Mouse (Mus musculus) spleen, postnatal 14 days (tissue): ENCODE data around the gene Car8.

Experiments used
- DNase-seq, 2 experiments: peaks; one replicate each; pipeline ENCODE4 v3.0.0; 2021 to 2022; ENCODE audit warnings: low spot score in 2 of 2

The Car8 gene

DNA sequence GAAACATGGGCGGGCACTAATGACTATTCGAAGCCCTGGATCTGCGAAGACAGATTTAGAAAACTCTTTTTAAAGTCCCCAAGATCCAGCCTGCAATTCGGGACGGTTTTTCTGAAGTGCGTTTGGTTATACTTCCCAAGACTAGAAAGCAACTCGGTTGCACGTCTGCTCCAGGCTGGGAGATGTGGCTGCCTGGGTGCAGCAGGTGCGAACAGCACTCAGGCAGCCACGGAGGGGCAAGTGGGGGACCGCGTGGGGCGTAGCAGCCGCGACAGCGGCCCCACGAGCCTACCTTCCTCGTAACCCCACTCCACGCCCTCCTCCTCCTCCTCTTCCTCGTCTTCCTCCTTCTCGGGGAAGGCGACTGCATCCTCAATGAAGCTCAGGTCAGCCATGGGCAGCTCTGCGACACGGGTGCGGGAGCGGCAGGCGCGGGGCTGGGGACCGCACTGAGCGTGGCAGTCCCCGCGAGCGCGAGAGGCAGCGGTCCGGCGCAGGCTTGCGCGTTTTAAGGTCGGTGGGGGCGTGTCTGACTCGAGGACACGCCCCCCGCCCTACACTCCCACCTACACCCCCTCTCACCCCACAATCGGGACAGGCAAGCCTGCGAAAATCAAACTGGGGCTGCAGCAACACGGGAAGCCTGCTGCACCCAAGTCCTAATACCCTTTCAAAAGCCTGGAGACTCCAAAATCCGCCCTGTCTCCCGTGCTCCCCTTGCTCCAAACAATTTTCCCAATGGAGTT is at the start of gene Car8:
Gene Car8 (minus strand): TSS at position 482 of the 746 bp plus-strand sequence.
- DNase-seq, result no peak

DNA sequence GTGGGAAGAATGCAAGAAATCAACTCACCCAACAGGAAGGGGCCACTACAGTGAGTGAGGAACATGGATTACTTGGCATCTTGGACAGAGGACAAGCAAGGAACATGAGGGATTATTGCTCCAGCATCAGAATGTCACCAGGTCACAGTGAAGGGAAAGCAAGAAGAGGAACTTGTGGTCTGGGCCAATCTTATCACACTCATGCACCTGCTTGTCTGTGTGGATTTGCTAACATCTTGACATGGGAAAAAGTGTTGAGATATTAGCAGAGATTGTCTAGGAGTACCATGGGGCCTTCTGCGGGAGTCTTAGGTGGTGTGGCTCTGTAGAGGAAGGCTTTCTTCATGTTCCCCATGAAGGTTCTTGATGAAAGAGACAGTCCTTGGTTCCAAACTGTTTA is 46.1 kb upstream of the Car8 start:
- DNase-seq, result no peak

DNA sequence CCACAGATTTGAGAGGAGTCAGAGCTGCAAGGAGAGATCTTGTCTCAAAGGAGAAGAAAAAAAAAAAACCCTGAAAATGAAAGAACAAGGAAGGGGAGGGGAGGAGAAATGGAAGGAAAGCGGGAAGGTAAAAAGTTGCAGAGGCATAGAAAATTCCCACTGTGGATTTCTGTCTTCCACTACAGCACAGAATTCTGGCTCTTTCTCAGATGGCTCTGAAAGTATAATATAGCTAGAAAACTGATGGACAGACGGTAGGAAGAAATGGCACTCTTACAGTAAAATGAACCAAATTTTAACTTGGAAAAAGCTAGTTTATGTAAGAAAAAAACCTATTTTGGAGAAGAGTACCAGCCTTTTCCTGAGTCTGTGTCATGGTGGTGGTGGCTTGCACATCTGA is 39.3 kb upstream of the Car8 start:
- DNase-seq, result no peak

DNA sequence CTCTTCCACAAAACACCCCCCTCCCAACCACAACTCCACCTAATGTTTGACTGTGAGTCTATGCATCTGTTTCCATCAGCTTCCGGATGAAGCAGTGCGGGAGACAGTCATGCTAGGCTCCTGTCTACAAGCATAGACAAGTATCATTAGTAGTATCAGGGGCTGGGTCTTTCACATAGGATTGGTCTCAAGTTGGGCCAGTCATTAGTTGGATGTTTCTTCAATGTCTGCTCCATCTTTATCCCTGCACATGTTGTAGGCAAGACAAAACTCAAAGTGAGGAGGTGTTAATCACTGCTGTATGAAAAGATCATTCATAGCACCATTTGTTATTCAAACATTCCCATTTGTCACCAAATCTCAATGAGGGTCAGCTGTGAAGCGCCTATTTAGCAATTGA is 11.0 kb upstream of the Car8 start:
- no peak for DNase-seq

DNA sequence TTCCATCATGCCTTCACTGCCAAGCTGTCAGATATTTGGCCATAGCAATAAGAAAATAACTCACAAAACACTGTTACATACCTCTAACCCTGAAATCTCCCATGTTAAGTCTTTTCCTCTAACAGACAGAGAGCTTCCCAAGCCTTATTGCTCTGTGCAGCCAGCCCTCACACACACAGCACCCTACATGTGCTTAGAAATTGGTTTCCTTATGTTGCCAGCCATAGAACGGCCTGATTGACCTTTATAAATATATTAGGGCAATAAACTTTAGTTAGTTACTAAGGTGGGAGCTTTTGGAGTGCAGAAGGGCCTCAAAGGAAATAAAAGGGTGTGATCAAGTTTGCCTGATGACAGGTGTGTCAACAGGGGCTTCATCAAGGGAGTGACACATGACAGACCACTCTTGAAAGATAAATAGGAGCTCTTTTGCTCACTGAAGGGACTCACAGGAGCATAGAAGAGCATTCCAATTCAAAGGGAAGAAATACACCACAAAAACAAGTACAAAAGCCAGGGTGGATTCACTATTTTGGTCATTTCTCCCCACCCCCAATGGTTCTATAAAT is 6.7 kb upstream of the Car8 start:
- DNase-seq, result no peak

DNA sequence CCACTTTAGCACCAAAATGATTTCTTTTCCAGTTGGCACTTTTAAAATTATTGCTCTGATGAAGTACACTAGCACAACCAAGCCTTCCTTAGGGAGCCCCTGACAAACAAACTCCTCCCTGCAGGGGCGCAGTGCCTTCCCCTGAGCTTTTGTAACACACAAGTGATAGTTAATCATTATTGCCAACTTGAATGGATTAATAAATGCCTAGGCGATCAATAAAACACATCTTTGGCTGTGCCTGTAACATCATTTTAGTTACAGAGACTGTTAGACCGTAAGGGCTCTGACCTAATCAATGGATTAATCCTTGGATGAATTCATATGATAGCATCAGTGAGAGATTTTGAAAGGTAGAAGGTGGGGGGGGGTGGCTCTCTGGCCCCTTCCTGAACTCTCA is 6.2 kb upstream of the Car8 start:
- no peak for DNase-seq

DNA sequence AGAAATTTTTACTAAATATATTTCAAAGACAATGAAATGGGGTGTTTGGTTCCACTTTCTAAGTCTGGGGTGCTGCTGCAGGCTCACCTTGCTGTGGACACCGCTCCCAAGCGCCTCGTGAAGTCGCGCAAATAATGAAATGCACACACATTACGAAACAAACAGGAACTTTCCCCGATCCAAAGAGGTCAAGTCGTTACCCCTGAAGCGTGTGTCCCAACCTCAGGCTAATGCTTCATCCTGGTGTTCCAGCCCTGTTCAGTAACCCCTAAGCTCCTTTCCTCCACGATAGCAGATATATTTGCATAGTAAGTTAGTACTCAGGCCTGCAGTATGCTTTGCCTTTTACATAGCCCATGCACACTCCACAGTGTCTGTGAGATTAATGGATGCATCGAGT is 858 bp upstream of the Car8 start:
- DNase-seq, result no peak

DNA sequence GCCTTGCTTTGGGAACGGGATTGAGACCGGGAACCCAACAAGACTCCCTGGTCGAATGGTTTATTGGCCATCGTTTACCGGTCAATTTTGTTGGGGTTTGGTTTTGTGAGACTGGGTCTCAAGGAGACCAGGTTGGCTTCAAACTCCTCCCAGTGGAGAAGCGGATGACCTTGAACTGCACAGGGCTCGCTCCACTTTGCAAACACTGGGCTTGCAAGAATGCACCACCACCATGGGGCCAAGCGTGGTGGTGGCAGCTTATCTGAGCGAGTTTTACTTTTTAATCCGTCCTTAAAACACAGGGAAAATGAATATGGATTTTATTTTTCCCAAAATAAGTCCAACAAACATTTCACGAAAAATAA is 447 bp upstream of the Car8 start:
- no peak for DNase-seq

DNA sequence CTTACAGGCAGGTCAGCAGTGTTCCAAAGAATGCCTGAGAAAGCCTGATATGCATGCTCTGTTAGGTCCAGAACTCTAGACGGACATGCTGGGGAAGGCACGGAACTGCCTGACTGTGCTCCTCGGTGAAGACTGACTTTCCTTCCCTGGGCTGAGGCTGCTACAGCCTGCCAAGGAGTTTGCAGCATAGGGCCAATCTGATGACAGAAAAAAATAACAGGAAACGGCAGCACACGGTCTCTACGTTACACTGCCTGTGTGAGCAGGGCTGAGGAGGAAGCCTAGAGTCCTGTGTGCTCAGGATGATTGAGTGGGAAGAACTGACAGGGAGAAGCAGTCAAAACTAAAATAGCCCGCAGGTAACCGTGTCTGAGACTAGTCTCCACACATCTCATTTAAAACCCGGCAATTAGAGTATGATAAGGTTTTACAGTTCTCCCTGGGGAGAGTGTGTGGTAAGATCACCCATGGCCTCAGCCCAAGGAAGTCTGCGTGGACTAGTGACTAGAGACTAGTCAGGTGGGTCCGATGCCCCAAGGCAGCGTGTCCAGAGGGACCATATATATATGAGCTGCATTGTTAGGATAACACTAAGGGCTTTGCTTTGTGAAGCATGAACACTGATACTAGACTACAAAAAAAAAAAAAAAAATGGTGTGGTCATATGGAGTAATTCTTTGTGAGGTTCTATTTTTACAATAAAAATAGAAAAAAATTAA is 6.3 kb downstream of the Car8 start:
- no peak for DNase-seq

DNA sequence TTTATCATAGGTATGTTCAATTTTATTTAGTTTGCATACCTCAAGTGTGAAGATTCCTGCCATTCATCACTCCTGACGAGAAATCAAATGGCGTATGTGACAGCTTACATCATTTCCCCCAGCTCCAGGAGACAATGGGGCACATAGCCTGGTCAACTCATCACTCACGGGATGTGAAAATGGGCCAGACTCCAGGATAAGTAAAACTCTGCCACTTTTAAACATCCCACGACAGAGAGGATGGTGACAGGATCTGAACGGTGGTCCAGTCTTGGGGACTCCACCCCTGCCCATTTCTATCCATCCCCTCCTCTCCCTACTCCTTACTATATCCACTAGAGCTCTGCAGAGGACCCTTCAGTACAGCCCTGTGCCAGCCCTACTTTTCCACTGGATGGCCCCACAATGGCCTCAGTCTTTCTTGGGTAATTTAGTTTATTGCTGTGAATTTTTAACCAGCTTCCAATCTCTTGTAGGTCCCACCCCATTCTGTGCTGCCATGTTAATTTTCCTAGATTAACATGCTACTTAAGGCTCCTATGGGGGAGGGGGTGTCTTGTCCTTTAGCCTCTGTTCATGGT is 7.5 kb downstream of the Car8 start:
- no peak for DNase-seq

DNA sequence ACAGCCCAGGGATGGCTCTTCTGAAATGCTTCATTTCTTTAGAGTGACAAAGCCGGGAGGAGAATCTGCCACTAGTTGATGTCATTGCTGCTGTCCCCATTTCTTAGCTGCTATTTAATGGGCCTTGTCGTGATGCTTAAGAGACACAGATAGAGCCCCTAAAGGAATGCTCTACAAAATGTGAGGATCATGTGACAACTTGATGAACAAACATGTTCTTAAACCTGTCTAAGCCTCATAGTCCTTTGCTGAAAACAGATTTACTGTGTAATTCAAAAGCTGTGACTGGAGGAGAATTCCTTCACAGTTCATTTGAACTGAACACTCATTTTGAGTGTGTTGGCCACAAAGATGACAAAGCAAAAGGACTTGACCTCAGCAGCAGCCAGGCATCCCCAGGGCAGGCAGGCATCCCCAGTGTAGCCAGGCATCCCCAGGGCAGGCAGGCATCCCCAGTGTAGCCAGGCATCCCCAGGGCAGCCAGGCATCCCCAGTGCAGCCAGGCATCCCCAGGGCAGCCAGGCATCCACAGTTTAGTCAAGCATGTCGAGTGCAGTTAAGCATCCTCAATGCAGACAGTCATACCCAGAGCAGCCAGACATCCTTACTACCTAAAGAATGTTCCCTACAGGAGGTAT is 9.1 kb downstream of the Car8 start:
- DNase-seq, result no peak

DNA sequence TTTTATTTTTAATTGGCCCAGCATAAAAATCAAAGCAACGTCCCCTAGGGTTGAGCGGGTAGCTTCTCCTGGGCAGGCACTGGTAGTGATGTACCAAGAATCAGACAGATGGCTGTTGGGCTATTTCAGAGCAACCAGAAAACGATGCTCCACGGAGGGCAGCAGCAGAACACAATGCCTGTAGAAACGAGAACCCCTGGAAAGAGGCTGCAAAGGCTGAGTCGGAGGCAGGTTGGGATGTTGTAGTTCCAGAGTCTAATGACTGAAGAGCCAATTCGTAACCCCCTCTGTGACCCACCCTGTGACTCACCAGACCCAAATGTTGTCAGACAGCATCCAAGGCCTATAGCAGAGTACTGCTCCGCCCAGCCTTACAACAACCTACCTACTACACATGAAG is 19.9 kb downstream of the Car8 start:
- no peak for DNase-seq

DNA sequence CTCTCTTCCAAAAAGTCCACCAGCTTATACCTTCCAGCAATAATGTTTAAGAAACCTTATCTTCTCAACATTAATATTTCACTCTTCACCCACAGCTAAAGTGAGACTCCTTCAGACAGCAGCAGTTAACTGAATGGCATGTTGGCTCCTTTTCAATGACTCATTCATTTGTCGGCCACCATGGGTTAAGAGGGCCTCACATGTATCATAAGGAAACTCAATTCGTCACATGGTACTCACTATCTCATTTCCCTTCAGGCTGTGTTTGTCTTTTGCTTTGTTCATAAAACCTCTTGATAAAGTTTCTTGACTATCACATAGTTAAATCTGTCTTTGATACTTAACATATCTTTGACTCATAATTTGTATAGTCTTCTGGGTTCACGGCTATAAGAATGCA is 20.8 kb downstream of the Car8 start:
- no peak for DNase-seq

DNA sequence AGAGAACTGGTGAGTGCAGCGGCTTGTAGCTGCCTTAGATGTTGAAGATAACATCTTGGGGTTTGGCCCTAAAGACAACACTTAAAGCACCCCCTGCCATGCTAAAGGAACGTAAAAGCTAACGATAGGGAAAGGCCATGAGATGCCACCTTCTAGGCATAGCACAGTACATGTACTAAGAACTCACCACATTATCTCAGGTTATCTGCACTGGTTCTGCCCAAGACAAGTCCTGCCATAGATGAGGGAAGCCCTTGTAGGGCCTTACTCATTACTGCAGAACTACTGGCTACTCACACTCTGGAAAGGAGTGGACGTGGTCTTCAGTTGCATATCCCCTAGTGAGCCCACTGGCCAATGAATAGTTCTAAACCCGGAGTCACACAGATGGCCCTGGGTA is 21.6 kb downstream of the Car8 start:
- no peak for DNase-seq

DNA sequence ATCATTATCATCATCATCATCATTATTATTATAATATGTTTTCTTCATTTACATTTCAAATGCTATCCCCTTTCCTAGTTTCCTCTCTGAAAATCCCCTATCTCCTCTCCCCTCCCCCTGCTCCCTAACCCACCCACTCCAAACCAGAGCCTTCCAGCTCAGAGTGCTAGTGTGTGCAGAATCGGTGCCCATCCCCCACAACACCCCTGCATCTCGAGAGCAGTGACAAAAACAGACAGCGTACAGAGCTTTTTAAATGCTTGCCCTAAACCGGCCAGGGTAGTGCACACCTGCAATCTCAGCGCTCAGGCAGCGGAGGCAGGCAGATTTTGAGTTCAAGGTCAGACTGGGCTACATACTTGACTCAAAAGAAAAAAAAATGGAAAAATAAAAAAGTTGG is 22.3 kb downstream of the Car8 start:
- DNase-seq, result no peak

DNA sequence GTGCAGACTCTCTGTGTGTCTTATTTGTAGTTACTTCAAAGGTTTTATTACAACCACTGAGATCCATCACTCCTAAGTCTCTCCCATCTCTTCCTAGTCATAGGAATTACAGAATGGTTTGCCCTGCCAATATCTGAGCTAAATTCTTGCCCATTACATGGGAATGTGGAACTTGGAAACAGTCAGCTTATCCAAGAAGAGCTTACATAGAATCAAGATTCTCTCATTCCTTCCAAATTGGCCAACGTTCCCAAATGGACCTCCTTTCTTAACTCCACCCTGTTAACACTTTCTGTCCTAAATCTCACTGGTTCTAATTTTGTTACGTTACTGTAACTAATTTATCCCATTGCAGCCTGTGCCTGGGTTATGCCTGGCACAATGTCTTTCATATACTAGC is 25.2 kb downstream of the Car8 start:
- DNase-seq, result no peak

DNA sequence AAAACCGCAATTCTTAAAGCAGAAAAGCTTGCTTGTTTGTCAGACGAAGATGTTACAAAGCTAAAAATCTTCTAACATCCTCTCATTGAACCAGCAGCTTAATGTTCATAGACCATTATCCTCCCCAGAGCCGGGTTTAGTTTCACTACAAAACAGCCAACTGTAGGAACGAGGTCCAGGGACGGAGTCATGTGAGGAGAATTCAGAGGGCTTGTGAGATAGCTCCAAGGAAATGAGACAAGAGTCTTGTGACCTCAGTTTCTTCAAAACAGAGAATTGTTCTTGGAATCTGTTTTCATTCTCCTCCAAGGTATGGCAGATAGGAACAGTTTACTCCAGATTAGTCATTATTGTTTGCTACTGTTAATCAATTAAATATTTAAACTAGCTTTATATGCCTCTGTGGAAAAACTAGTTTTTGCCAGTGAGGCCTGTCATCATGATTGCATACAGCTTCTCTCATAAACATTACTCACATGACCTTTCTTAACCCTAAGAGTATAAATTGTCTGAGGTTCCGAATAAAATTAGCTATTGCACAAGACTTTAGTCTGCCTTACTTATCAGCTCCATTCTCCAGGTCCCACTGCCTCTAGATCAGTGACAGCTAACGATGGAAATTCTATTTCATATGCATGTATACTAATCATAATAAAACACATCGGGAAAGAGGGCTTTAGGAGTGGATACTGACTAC is 25.8 kb downstream of the Car8 start:
- no peak for DNase-seq

DNA sequence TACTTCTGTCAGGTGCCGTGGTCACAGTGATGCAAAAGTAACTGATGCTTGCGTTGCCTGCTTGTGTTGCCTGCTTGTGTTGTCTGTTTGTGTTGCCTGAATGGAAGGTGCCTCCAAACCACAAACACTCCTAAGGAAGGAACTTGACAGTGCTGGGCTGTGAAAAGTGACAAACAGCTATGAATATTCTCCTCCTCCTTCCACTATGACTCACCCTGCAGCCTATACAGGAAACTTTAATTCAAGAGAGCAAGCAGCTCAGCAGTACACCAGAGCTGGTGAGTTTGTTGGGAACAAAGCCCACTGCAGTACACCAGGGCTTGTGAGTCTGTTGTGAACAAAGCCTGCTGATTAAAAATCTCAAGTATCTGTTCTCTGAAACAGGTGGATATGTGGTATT is 28.4 kb downstream of the Car8 start:
- no peak for DNase-seq

DNA sequence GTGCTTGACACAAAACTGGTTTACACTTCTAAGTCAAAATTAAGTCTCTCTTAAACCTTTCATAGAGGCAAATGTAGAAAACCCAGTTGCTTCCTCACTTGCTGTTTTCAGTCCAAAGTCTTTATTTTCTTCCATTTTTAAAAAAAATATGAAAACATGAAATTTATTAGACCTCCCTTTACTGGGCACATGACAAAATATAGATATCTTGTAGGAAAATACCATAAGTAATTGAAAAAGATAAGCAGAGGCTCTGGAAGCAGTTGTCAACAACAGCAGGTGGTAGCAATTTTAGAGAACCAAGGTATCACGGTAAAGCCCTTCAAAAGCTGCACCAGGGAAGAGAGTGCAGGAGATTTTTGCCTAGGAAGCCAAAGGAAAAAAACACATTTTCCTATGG is 30.9 kb downstream of the Car8 start:
- DNase-seq, result no peak

DNA sequence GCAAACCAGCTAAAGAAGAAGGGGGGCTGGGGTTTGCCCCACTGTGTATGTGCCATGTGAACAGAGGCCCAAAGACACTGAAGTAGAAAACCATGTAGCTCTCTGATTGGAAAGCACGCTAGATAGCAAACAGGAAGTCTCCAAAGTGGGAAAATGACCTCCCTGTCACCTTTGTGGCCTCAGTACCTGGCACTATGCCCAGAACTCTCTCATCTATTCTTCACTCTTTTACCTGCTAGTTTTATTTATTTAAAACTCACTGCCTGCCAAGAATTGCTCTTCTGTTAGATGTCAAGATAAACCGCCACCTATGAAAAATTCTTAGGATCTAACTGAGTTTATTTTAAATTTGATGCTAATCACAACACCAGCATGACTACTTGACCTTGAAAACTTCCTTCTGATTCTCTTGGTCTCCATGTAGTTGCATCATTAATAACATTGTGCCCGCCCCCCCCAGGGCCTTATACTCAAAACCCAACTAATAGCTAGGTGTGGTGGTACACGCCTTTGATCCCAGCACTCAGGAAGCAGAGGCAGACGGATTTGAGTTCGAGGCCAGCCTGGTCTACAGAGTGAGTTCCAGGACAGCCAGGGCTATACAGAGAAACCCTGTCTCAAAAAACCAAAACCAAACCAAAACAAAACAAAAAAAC is 31.8 kb downstream of the Car8 start:
- no peak for DNase-seq

DNA sequence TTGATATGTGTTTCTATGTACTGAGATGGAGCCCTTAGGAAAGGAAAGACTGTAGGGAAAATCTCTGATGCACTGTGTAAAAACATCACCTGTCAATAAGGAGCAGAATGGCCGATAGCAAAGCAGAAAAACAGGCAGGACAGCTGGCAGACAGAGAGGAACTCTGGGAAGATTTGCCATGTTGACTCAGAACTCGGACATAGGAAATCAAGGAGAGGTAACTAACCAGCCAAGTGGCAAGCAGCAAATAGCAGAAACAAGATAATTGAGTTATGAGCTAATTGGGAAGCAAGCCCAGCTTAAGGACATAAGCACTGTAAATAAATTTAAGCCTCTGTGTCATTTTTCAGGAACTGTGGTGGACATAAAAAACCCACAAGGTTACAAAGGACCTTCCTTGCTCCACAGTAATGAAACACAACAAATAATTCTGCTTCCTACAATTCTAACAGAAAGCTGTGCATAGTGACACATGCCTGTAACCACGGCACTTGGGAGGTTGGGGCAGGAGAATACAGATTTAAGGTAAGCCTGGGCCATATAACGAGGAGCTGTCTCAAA is 33.7 kb downstream of the Car8 start:
- DNase-seq, result no peak
